In genomic region chr2:31638581-31639465, GRCm38 (mm10) we compare ENCODE assay signal across 11 mouse cellular contexts. TPM values are rescaled to one million over a fixed set of nuclear protein-coding genes. Genes with fewer than 3 reads are reported as not detected.
DNase-seq lines count a peak whose midpoint lies in the region; ATAC-seq and TF ChIP-seq lines count a peak whose summit lies in the region.
"Had no signal": no experiment of that assay in that cellular context is flagged by ENCODE, and none has a peak within 500 bp of the region (broad histone marks: within the 10 kb centered on the region; RNA-seq: fewer than 3 reads in every experiment).

No protein-coding gene starts in this region.

- no peak overlapping the region for H3K4me3 ChIP-seq in thymus, adult 2 months (ENCODE audit: control insufficient read depth, insufficient read depth, low read length)
- H3K4me3 ChIP-seq in embryonic facial prominence, embryonic 14.5 days (ENCODE audit: low read depth, low read length), result peak overlapping the region; percentile 12; the same call in 1 of the 2 replicates
- peak overlapping the region; percentile 6; the same call in 1 of the 2 replicates for H3K4me3 ChIP-seq in limb, embryonic 12.5 days (replicated peaks)
- H3K4me3 ChIP-seq in neural tube, embryonic 14.5 days (ENCODE audit: low read depth, low read length), result peak overlapping the region; percentile 19; the same call in 1 of the 2 replicates
- H3K4me3 ChIP-seq: intestine, embryonic 15.5 days had no signal

- TF ChIP-seq POLR2A in thymus, adult 2 months (IDR thresholded peaks at IDR 0.05; ENCODE audit: control insufficient read depth, extremely low read depth, insufficient read depth, low read length, poor library complexity), result no peak

- no peaks in the 10 kb centered on the region for H3K36me3 ChIP-seq in thymus, adult 2 months (ENCODE audit: control insufficient read depth, insufficient read depth, low read length)
- no peaks in the 10 kb centered on the region for H3K36me3 ChIP-seq in embryonic facial prominence, embryonic 14.5 days (ENCODE audit: control insufficient read depth, insufficient read depth, low read length)
- no peaks in the 10 kb centered on the region for H3K36me3 ChIP-seq in limb, embryonic 12.5 days
- no peaks in the 10 kb centered on the region for H3K36me3 ChIP-seq in neural tube, embryonic 14.5 days (ENCODE audit: control insufficient read depth, insufficient read depth, low read length)
- H3K36me3 ChIP-seq: intestine, embryonic 15.5 days had no signal

- no peak overlapping the region for H3K27ac ChIP-seq in thymus, adult 2 months (ENCODE audit: control insufficient read depth, insufficient read depth, low read length)
- no peak overlapping the region for H3K27ac ChIP-seq in embryonic facial prominence, embryonic 14.5 days (replicated peaks; ENCODE audit: low read depth, low read length)
- no peak overlapping the region for H3K27ac ChIP-seq in limb, embryonic 12.5 days
- no peak overlapping the region for H3K27ac ChIP-seq in neural tube, embryonic 14.5 days (ENCODE audit: low read depth, low read length)
- H3K27ac ChIP-seq: intestine, embryonic 15.5 days had no signal

- no peaks in the 10 kb centered on the region for H3K4me1 ChIP-seq in thymus, adult 2 months (replicated peaks; ENCODE audit: control insufficient read depth, insufficient read depth, low read length)
- peaks cover 26% of the 10 kb centered on the region for H3K4me1 ChIP-seq in embryonic facial prominence, embryonic 14.5 days (ENCODE audit: control insufficient read depth, insufficient read depth, low read length)
- peaks cover 38% of the 10 kb centered on the region for H3K4me1 ChIP-seq in limb, embryonic 12.5 days (replicated peaks)
- H3K4me1 ChIP-seq in neural tube, embryonic 14.5 days (ENCODE audit: control insufficient read depth, insufficient read depth, low read length), result peaks cover 14% of the 10 kb centered on the region; the same call in 1 of the 2 replicates

- no peak for DNase-seq in thymus, adult 2 months
- DNase-seq in thymus, postnatal 36 days, result no peak
- DNase-seq in embryonic facial prominence, embryonic 14.5 days (ENCODE audit: low spot score), result no peak
- DNase-seq in urinary bladder, postnatal 14 days (ENCODE audit: low spot score), result no peak
- DNase-seq in thymus, postnatal 25 days, result no peak
- DNase-seq: cerebellum, adult 11 months had no signal

- no peaks in the 10 kb centered on the region for H3K9me3 ChIP-seq in embryonic facial prominence, embryonic 14.5 days (ENCODE audit: control insufficient read depth, low read length)
- no peaks in the 10 kb centered on the region for H3K9me3 ChIP-seq in limb, embryonic 12.5 days
- H3K9me3 ChIP-seq in neural tube, embryonic 14.5 days (ENCODE audit: control insufficient read depth, low read length), result no peaks in the 10 kb centered on the region
- H3K9me3 ChIP-seq: intestine, embryonic 15.5 days had no signal

- H3K9ac ChIP-seq in embryonic facial prominence, embryonic 14.5 days (ENCODE audit: low read depth, low read length), result no peak overlapping the region
- no peak overlapping the region for H3K9ac ChIP-seq in limb, embryonic 12.5 days (replicated peaks)
- 0 out of 2 replicates have a peak overlapping the region, but pooled peaks have one; percentile 16 for H3K9ac ChIP-seq in neural tube, embryonic 14.5 days (replicated peaks; ENCODE audit: low read depth, low read length)
- H3K9ac ChIP-seq: intestine, embryonic 15.5 days had no signal

- TF ChIP-seq CTCF in thymus, adult 2 months (IDR thresholded peaks at IDR 0.05; ENCODE audit: borderline replicate concordance, control insufficient read depth, extremely low read depth, insufficient read depth, low read length, poor library complexity), result 0 out of 2 replicates have a peak, but pooled peaks have one; percentile 13

- 12% methylated on average over 34 of the region's 34 CpGs for WGBS in thymus, adult 2 months
- WGBS in embryonic facial prominence, embryonic 14.5 days, result 1% methylated on average over 28 of the region's 34 CpGs
- WGBS in limb, embryonic 12.5 days, result under 1% methylated on average over 32 of the region's 34 CpGs
- 1% methylated on average over 33 of the region's 34 CpGs for WGBS in neural tube, embryonic 14.5 days

- H3K4me2 ChIP-seq in embryonic facial prominence, embryonic 14.5 days (ENCODE audit: low read depth, low read length), result no peak overlapping the region
- H3K4me2 ChIP-seq in limb, embryonic 12.5 days, result no peak overlapping the region
- H3K4me2 ChIP-seq in neural tube, embryonic 14.5 days (ENCODE audit: low read depth, low read length), result peak overlapping the region; percentile 33
- H3K4me2 ChIP-seq: liver, embryonic 11.5 days had no signal

- ATAC-seq in embryonic facial prominence, embryonic 14.5 days (ENCODE audit: low read depth), result no peak
- ATAC-seq in limb, embryonic 12.5 days (ENCODE audit: insufficient number of reproducible peaks, insufficient read depth, low FRiP score, low TSS enrichment, low read depth), result no peak
- ATAC-seq in neural tube, embryonic 14.5 days (ENCODE audit: low read depth), result peak; percentile 23; the same call in 1 of the 2 replicates
- ATAC-seq in granulocyte monocyte progenitor cell, adult 5-6 weeks (replicated peaks; ENCODE audit: poor library complexity, severe bottlenecking), result no peak
- ATAC-seq: intestine, embryonic 15.5 days had no signal

- H3K27me3 ChIP-seq in thymus, adult 2 months (ENCODE audit: control insufficient read depth, insufficient read depth, low read length), result peaks cover 45% of the 10 kb centered on the region
- peaks cover 99% of the 10 kb centered on the region for H3K27me3 ChIP-seq in embryonic facial prominence, embryonic 14.5 days (replicated peaks; ENCODE audit: control insufficient read depth, insufficient read depth, low read length)
- H3K27me3 ChIP-seq in limb, embryonic 12.5 days, result peaks cover 100% of the 10 kb centered on the region
- peaks cover 58% of the 10 kb centered on the region for H3K27me3 ChIP-seq in neural tube, embryonic 14.5 days (ENCODE audit: control insufficient read depth, insufficient read depth, low read length)

RNA-seq across cellular contexts. Expression of gene Prdm12, which starts 1.0 kb away (rescaled TPM):
- polyA plus RNA-seq in thymus, adult 2 months (2012; rRNA removed), result 0.04 and 0.06 TPM in 2 replicates
- polyA plus RNA-seq in embryonic facial prominence, embryonic 14.5 days (2014; fragmentation: Nextera tagmentation; extraction: Ambion mirVana), result 2.6 TPM in 2 replicates
- polyA plus RNA-seq in limb, embryonic 12.5 days (2016; fragmentation: Nextera tagmentation; extraction: Ambion mirVana), result 0.66 TPM in 1 of 2 replicates, not detected in the other
- polyA plus RNA-seq in neural tube, embryonic 14.5 days (2014; fragmentation: Nextera tagmentation; extraction: Ambion mirVana), result 1.1 and 16.6 TPM in 2 replicates
- total RNA-seq in granulocyte monocyte progenitor cell, adult 5-6 weeks (2014; fragmentation: Nextera tagmentation), result not detected in 2 replicates
- total RNA-seq in granulocyte monocyte progenitor cell, adult 5-6 weeks (2017), result not detected in 2 replicates

RNA-seq across cellular contexts. Expression of gene Exosc2, which starts 31.7 kb away (rescaled TPM):
- polyA plus RNA-seq in thymus, adult 2 months (2012; rRNA removed), result 24.2 and 27.9 TPM in 2 replicates
- polyA plus RNA-seq in embryonic facial prominence, embryonic 14.5 days (2014; fragmentation: Nextera tagmentation; extraction: Ambion mirVana), result 36.8 and 44.2 TPM in 2 replicates
- polyA plus RNA-seq in limb, embryonic 12.5 days (2016; fragmentation: Nextera tagmentation; extraction: Ambion mirVana), result 88.3 and 94.9 TPM in 2 replicates
- polyA plus RNA-seq in neural tube, embryonic 14.5 days (2014; fragmentation: Nextera tagmentation; extraction: Ambion mirVana), result 30.4 and 35.9 TPM in 2 replicates
- total RNA-seq in granulocyte monocyte progenitor cell, adult 5-6 weeks (2014; fragmentation: Nextera tagmentation), result 58.1 and 68.7 TPM in 2 replicates
- 59.2 and 59.7 TPM in 2 replicates for total RNA-seq in granulocyte monocyte progenitor cell, adult 5-6 weeks (2017)

RNA-seq across cellular contexts. Expression of gene Abl1, which starts 49.4 kb away (rescaled TPM):
- 93.4 and 105 TPM in 2 replicates for polyA plus RNA-seq in thymus, adult 2 months (2012; rRNA removed)
- polyA plus RNA-seq in embryonic facial prominence, embryonic 14.5 days (2014; fragmentation: Nextera tagmentation; extraction: Ambion mirVana), result 47.8 and 48.9 TPM in 2 replicates
- polyA plus RNA-seq in limb, embryonic 12.5 days (2016; fragmentation: Nextera tagmentation; extraction: Ambion mirVana), result 63.0 and 72.2 TPM in 2 replicates
- 14.5 and 20.4 TPM in 2 replicates for polyA plus RNA-seq in neural tube, embryonic 14.5 days (2014; fragmentation: Nextera tagmentation; extraction: Ambion mirVana)
- total RNA-seq in granulocyte monocyte progenitor cell, adult 5-6 weeks (2014; fragmentation: Nextera tagmentation), result 41.9 and 65.4 TPM in 2 replicates
- total RNA-seq in granulocyte monocyte progenitor cell, adult 5-6 weeks (2017), result 21.0 and 24.5 TPM in 2 replicates
